Comparison of ENCODE assay signal across 14 mouse cellular contexts in the genomic region with DNA sequence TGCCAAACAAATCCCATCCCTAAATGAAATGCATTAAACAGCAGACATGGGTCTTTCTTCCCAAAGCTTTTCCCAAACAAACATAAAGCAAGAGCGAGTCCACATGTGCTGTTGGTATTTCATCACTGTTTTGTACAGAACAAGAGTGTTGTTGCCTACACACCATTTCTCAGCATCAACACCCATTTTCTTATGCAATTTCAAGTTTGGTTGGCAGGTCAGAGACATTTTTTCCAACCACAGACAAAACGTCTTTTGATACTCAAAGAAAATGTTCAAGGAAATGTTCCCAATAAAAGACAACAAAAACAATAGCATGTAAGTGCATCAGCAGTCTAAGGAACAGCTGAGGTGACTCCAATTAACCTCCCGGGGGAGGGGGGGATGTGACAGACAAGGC.
"Had no signal": no experiment of that assay in that cellular context is flagged by ENCODE, and none has a peak within 500 bp of the region (broad histone marks: within the 10 kb centered on the region; RNA-seq: fewer than 3 reads in every experiment).

No protein-coding gene starts in this region.

- H3K9me3 ChIP-seq: kidney, embryonic 15.5 days; limb, embryonic 10.5 days; limb, embryonic 13.5 days; liver, embryonic 13.5 days; midbrain, embryonic 13.5 days had no signal

- ATAC-seq: midbrain, embryonic 13.5 days had no signal

- H3K9ac ChIP-seq: kidney, embryonic 15.5 days; limb, embryonic 13.5 days; liver, embryonic 13.5 days; lung, embryonic 14.5 days; midbrain, embryonic 13.5 days had no signal

- H3K4me3 ChIP-seq: kidney, embryonic 15.5 days; layer of hippocampus, adult 2 months; limb, embryonic 10.5 days; limb, embryonic 13.5 days; liver, embryonic 13.5 days; midbrain, embryonic 13.5 days had no signal

- H3K4me1 ChIP-seq: kidney, embryonic 15.5 days; midbrain, embryonic 13.5 days had no signal

- H3K27ac ChIP-seq: kidney, embryonic 15.5 days; layer of hippocampus, adult 2 months; limb, embryonic 10.5 days; limb, embryonic 13.5 days; liver, embryonic 13.5 days; midbrain, embryonic 13.5 days had no signal

- DNase-seq: kidney, adult 8-10 months; kidney, postnatal 25 days; layer of hippocampus, adult 9-11 months; liver, embryonic 13.5 days; lung, embryonic 14.5 days; lung, postnatal 14 days; lung, postnatal 4 days; thymus, adult 18-20 months; thymus, postnatal 4 days had no signal

- H3K36me3 ChIP-seq: kidney, embryonic 15.5 days; limb, embryonic 10.5 days; limb, embryonic 13.5 days; liver, embryonic 13.5 days; midbrain, embryonic 13.5 days had no signal

- H3K4me2 ChIP-seq: kidney, embryonic 15.5 days; limb, embryonic 13.5 days; liver, embryonic 13.5 days; lung, embryonic 14.5 days; midbrain, embryonic 13.5 days had no signal

- H3K27me3 ChIP-seq: kidney, embryonic 15.5 days; limb, embryonic 13.5 days; liver, embryonic 13.5 days; midbrain, embryonic 13.5 days had no signal
